Mouse (Mus musculus) intestine, embryonic 14.5 days (tissue): Measurements from ENCODE around the gene Pramef12. TPM values are rescaled to one million over a fixed set of nuclear protein-coding genes. Genes with fewer than 3 reads are reported as not detected.

Source experiments
- ATAC-seq: fragments of 200-750 bp; cut with Nextera tagmentation; replicated peaks from 2 replicates; pipeline ENCODE4 v1.8.0; 2017; ENCODE audit warnings: low read depth, moderate number of reproducible peaks, moderate TSS enrichment, moderate library complexity; ENCODE audit not compliant: low FRiP score, low TSS enrichment
- DNase-seq: peaks from one replicate; pipeline ENCODE4 v3.0.0-alpha.2; 2018; ENCODE audit warnings: low spot score
- H3K27ac ChIP-seq: fragments of 300-500 bp; sonication (generic); 2 replicates; pipeline ENCODE4 v1.5.1; 2014; ENCODE audit warnings: low read depth, mild to moderate bottlenecking, control low read depth
- H3K27me3 ChIP-seq: fragments of 300-500 bp; sonication (generic); replicated peaks from 2 replicates; pipeline ENCODE4 v1.6.1; 2014; ENCODE audit warnings: low read length, control low read depth; ENCODE audit not compliant: control insufficient read depth, insufficient read depth
- H3K36me3 ChIP-seq: fragments of 300-500 bp; sonication (generic); 2 replicates; pipeline ENCODE4 v1.6.1; 2014; ENCODE audit warnings: low read length, control low read depth; ENCODE audit not compliant: control insufficient read depth, insufficient read depth
- H3K4me1 ChIP-seq: fragments of 300-500 bp; sonication (generic); replicated peaks from 2 replicates; pipeline ENCODE4 v1.6.1; 2014; ENCODE audit warnings: low read length, control low read depth, mixed read lengths; ENCODE audit not compliant: control insufficient read depth, insufficient read depth
- H3K4me2 ChIP-seq: fragments of 300-500 bp; sonication (generic); 2 replicates; pipeline ENCODE4 v1.6.1; 2014; ENCODE audit warnings: low read length
- H3K4me3 ChIP-seq: fragments of 300-500 bp; sonication (generic); 2 replicates; pipeline ENCODE4 v1.5.1; 2014; ENCODE audit warnings: low read depth, low read length, control low read depth, mixed read lengths
- H3K9ac ChIP-seq: fragments of 300-500 bp; sonication (generic); 2 replicates; pipeline ENCODE4 v1.6.1; 2014; ENCODE audit warnings: mild to moderate bottlenecking, low read length
- H3K9me3 ChIP-seq: fragments of 300-500 bp; sonication (generic); 2 replicates; pipeline ENCODE4 v1.6.1; 2016; ENCODE audit warnings: low read length, control low read depth; ENCODE audit not compliant: control insufficient read depth
- WGBS: fragments of 180-500 bp; shearing (Covaris S2); extraction: QIAGEN DNeasy Blood & Tissue Kit; methylation state at CpG from one replicate; pipeline ENCODE4 v1.1.7; 2014; 5-methylcytosine and 5-hydroxymethylcytosine counted together
- polyA plus RNA-seq: library from polyadenylated mRNA; unstranded; fragments of >200 nt; fragmentation: Nextera tagmentation; extraction: Ambion mirVana; gene quantifications from 2 replicates; pipeline ENCODE4 v1.2.1, GENCODE M21; 2014

Gene Pramef12
- polyA plus RNA-seq = 0.11 TPM in 1 of 2 replicates, not detected in the other

GRCm38 (mm10) chr4:144408290-144408689 is at the start of gene Pramef12:
Pramef12 (minus strand) TSS chr4:144408464.
- Histone ChIP-seq H3K27me3 (no peaks in the 10 kb centered on the region), H3K4me2 (no peak within 1 kb of the TSS), H3K4me1 (no peaks in the 10 kb centered on the region), H3K9me3 (no peaks in the 10 kb centered on the region), H3K9ac (no peak within 1 kb of the TSS), H3K36me3 (no peaks in the 10 kb centered on the region), H3K27ac (no peak within 1 kb of the TSS), H3K4me3 (no peak within 1 kb of the TSS)
- WGBS = 71% methylated on average over 9 of the region's 9 CpGs
- DNase-seq (no peak), ATAC-seq (no peak)

DNA sequence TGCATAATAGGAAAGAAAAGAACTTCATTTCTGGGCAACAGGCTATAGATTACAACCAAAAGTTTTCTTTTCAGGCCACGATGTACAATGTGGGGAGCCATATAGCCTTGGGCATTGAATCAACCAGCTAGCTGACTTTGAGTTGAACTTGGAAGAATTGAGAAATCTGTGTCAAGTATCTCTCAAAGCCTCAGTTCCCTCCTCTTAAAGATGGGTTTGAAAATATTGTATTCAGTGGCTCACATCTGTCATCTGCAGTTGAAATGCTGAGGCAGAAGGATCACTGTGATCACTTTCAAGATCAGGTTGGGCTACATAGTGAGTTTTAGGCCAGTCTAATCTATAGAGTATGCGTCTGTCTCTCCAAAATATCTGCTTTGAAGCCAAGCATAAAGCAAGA is 45.0 kb upstream of the Pramef12 start, which contains the start of gene Gm9944:
TSS of gene Gm9944 (minus strand) at position 101 of the 400 bp plus-strand sequence.
- Histone ChIP-seq H3K36me3 (no peaks in the 10 kb centered on the region), H3K9me3 (no peaks in the 10 kb centered on the region), H3K4me2 (no peak within 1 kb of the TSS), H3K4me1 (no peaks in the 10 kb centered on the region), H3K9ac (no peak within 1 kb of the TSS), H3K27ac (no peak within 1 kb of the TSS), H3K4me3 (no peak within 1 kb of the TSS), H3K27me3 (no peaks in the 10 kb centered on the region)
- 71% methylated on average over 2 of the region's 2 CpGs for WGBS
- DNase-seq (no peak), ATAC-seq (no peak)

- Histone ChIP-seq H3K4me2 (no peak overlapping the region), H3K4me1 (no peaks in the 10 kb centered on the region), H3K9ac (no peak overlapping the region), H3K27me3 (no peaks in the 10 kb centered on the region), H3K27ac (no peak overlapping the region), H3K4me3 (no peak overlapping the region), H3K36me3 (no peaks in the 10 kb centered on the region), H3K9me3 (no peaks in the 10 kb centered on the region)
- WGBS = 80% methylated on average over 2 of the region's 2 CpGs
- no peak for ATAC-seq
- no peak for DNase-seq
These were observed 40.3 kb upstream of the Pramef12 start for GRCm38 (mm10) chr4:144448546-144448945.

- H3K4me2 ChIP-seq = no peak overlapping the region
- WGBS = 64% methylated on average over 1 of the region's 1 CpGs
- ATAC-seq (no peak), DNase-seq (no peak)
- H3K9ac ChIP-seq = no peak overlapping the region
- no peaks in the 10 kb centered on the region for H3K9me3 ChIP-seq
- H3K4me3 ChIP-seq = no peak overlapping the region
- no peaks in the 10 kb centered on the region for H3K4me1 ChIP-seq
- no peaks in the 10 kb centered on the region for H3K27me3 ChIP-seq
- H3K27ac ChIP-seq = no peak overlapping the region
- no peaks in the 10 kb centered on the region for H3K36me3 ChIP-seq
These were observed 33.3 kb upstream of the Pramef12 start for GRCm38 (mm10) chr4:144441582-144441981.

DNA sequence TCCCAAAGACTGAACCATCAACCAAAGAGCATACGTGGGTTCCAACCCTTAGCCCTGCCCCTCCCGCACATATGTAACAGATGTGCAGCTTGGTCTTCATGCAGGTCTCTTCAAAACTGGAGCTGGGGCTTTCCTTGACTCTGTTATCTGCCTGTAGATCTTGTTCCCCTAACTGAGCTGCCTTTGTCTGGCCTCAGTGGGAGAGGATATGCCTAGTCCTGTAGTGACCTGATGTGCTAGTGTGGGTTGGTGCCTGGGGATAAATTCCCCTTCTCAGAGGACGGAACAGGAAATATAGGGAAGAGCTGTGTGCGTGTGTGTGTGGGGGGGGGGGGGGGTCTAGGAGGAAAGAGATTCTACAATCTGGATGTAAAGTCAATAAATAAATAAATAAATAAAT is 32.8 kb upstream of the Pramef12 start:
- H3K4me2 ChIP-seq = no peak overlapping the region

DNA sequence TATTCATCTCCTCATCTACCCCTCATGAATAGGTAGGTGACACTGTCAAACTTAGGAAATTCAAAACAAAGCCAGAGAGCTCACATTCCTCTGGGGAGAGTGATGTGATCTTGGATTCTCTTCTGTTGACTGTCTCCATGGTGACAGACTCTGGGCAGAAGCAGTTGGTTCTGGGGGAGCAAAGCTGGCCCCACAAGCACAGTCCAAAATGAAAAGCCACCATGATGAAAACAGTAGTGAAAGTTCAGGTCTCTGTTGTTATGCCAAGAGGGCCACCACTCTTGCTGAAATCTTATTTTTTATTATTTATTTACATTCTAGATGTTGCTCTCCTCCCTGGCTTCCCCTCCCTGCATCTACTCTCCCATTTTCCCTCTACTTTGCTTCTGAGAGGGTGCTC is 30.4 kb upstream of the Pramef12 start, which contains the start of gene 1700012P22Rik:
TSS of gene 1700012P22Rik (minus strand) at position 101 of the 400 bp plus-strand sequence.
- Histone ChIP-seq H3K9me3 (no peaks in the 10 kb centered on the region), H3K36me3 (no peaks in the 10 kb centered on the region), H3K9ac (no peak within 1 kb of the TSS), H3K27me3 (no peaks in the 10 kb centered on the region), H3K4me3 (no peak within 1 kb of the TSS), H3K27ac (no peak within 1 kb of the TSS), H3K4me2 (no peak within 1 kb of the TSS), H3K4me1 (no peaks in the 10 kb centered on the region)
- no peak for ATAC-seq
- no peak for DNase-seq

More for the DNA sequence above, 32.8 kb upstream of the Pramef12 start:
- Histone ChIP-seq H3K4me3 (no peak overlapping the region), H3K27ac (no peak overlapping the region), H3K36me3 (no peaks in the 10 kb centered on the region), H3K4me1 (no peaks in the 10 kb centered on the region), H3K27me3 (no peaks in the 10 kb centered on the region), H3K9ac (no peak overlapping the region), H3K9me3 (no peaks in the 10 kb centered on the region)
- 90% methylated on average over 4 of the region's 4 CpGs for WGBS
- ATAC-seq = no peak
- no peak for DNase-seq

GRCm38 (mm10) chr4:144433216-144433615 is 25.0 kb upstream of the Pramef12 start:
- Histone ChIP-seq H3K4me1 (no peaks in the 10 kb centered on the region), H3K9me3 (no peaks in the 10 kb centered on the region), H3K27me3 (no peaks in the 10 kb centered on the region), H3K36me3 (no peaks in the 10 kb centered on the region), H3K9ac (no peak overlapping the region), H3K27ac (no peak overlapping the region), H3K4me3 (no peak overlapping the region), H3K4me2 (no peak overlapping the region)
- 78% methylated on average over 5 of the region's 5 CpGs for WGBS
- DNase-seq (no peak), ATAC-seq (no peak)

GRCm38 (mm10) chr4:144430723-144431122 is 22.5 kb upstream of the Pramef12 start:
- no peaks in the 10 kb centered on the region for H3K9me3 ChIP-seq
- H3K4me3 ChIP-seq = no peak overlapping the region
- no peak overlapping the region for H3K27ac ChIP-seq
- H3K4me1 ChIP-seq = no peaks in the 10 kb centered on the region
- no peaks in the 10 kb centered on the region for H3K36me3 ChIP-seq
- no peak overlapping the region for H3K4me2 ChIP-seq
- 65% methylated on average over 2 of the region's 2 CpGs for WGBS
- DNase-seq (no peak), ATAC-seq (no peak)
- H3K9ac ChIP-seq = no peak overlapping the region
- no peaks in the 10 kb centered on the region for H3K27me3 ChIP-seq

DNA sequence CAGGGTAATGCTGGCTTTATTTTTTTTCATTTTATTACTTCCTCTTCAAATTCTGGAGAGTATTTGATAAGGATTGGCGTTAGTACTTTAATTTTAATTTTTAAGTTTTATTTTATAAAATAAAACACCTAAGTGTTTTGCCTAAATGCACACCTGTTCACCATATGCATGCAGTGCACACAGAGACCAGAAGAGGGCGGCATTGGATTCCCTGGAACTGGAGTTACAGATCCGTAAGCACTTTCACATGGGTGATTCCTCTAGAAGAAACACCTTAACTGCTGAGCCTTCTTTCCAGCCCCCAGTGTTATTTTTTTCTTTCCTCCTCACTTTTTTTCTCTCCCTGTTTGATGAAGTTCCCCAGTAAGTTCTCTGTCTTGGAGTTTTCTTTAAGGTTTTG is 20.6 kb upstream of the Pramef12 start:
- Histone ChIP-seq H3K9ac (no peak overlapping the region), H3K36me3 (no peaks in the 10 kb centered on the region), H3K4me1 (no peaks in the 10 kb centered on the region), H3K27me3 (no peaks in the 10 kb centered on the region), H3K4me2 (no peak overlapping the region), H3K27ac (no peak overlapping the region), H3K9me3 (no peaks in the 10 kb centered on the region), H3K4me3 (no peak overlapping the region)
- ATAC-seq = no peak
- no peak for DNase-seq
- 12% methylated on average over 3 of the region's 3 CpGs for WGBS
